Mouse (Mus musculus) heart, postnatal 0 days (tissue): ENCODE measurements at regions not wholly inside any gene's neighbourhood (a gene's known extent, or its start where the extent isn't known, plus 50 kb on each side); places are given as distances from the start of the nearest gene placed in this dataset.

ENCODE experiments used
- CTCF ChIP-seq: IDR thresholded peaks from 2 replicates; pipeline ENCODE4 v1.5.1; 2016; ENCODE audit warnings: antibody characterized with exemption, control low read depth, low read depth
- EP300 ChIP-seq: IDR thresholded peaks from 2 replicates; pipeline ENCODE4 v1.6.1; 2016; ENCODE audit warnings: antibody characterized with exemption, low read depth

DNA sequence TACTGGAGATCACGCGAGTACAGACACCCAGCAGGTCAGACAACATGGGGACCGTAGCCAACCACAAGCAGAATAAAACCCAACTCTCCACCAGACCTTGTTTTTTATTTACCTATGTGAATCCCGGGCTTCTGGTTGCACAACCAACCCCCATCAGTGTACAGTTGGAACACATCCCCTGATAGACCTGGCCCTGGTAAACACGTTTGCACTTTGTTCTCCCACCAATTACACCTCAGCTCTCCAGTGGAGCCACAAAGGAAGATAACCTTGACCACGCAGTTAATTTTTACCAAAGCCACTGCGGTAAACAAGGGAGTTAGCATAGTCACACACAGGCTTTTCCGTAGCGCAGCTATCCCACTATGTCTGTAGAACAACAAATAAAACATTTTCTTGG, 254.6 kb upstream of the Dio3 start:
- TF ChIP-seq CTCF, result no peak
- TF ChIP-seq EP300, result no peak
